Mouse (Mus musculus) hindlimb bud, embryonic 11.5 days (tissue): ENCODE measurements around the gene Arhgef18.
A peak's percentile ranks its signal among the peaks of the same experiment; 100 is the strongest.

Experiments
- DNase-seq: peaks from one replicate; pipeline ENCODE4 v3.0.0-alpha.2; 2012; ENCODE audit warnings: low read depth, low spot score; ENCODE audit errors: extremely low spot score

Gene Arhgef18

GRCm38 (mm10) chr8:3450670-3451069 is 57.9 kb downstream of the Arhgef18 start:
- DNase-seq, result peak; percentile 14

GRCm38 (mm10) chr8:3451992-3452391 is 59.2 kb downstream of the Arhgef18 start:
- no peak for DNase-seq

GRCm38 (mm10) chr8:3463248-3463647 is 70.4 kb downstream of the Arhgef18 start:
- no peak for DNase-seq

GRCm38 (mm10) chr8:3464309-3464708 is 71.5 kb downstream of the Arhgef18 start:
- DNase-seq, result peak; percentile 49

GRCm38 (mm10) chr8:3467006-3467885 is 74.4 kb downstream of the Arhgef18 start, which contains the start of gene Pex11g:
TSS of gene Pex11g (minus strand) at chr8:3467680.
- DNase-seq, result peak; percentile 97

GRCm38 (mm10) chr8:3467886-3468545 is 75.2 kb downstream of the Arhgef18 start:
- DNase-seq, result no peak

GRCm38 (mm10) chr8:3468838-3469237 is 76.0 kb downstream of the Arhgef18 start:
- DNase-seq, result no peak

- no peak for DNase-seq
Observed at GRCm38 (mm10) chr8:3470562-3470961, 77.8 kb downstream of the Arhgef18 start, which contains the start of gene Tex45. TSS of gene Tex45 (plus strand) at chr8:3470862.

- DNase-seq, result no peak
Observed at GRCm38 (mm10) chr8:3475715-3476429, 83.1 kb downstream of the Arhgef18 start.

GRCm38 (mm10) chr8:3480221-3480785 is 87.5 kb downstream of the Arhgef18 start:
- DNase-seq, result no peak

GRCm38 (mm10) chr8:3481605-3482004 is 88.8 kb downstream of the Arhgef18 start:
- DNase-seq, result no peak

- DNase-seq, result no peak
Observed at GRCm38 (mm10) chr8:3482240-3482740, 89.5 kb downstream of the Arhgef18 start.

GRCm38 (mm10) chr8:3483546-3483945 is 90.7 kb downstream of the Arhgef18 start:
- DNase-seq, result no peak

- DNase-seq, result no peak
Observed at GRCm38 (mm10) chr8:3485192-3485591, 92.4 kb downstream of the Arhgef18 start.

- DNase-seq, result no peak
Observed at GRCm38 (mm10) chr8:3492901-3493844, 100.4 kb downstream of the Arhgef18 start, which contains the start of gene Zfp358. TSS of gene Zfp358 (plus strand) at chr8:3493138.

- no peak for DNase-seq
Observed at GRCm38 (mm10) chr8:3493845-3494208, 101.0 kb downstream of the Arhgef18 start.

GRCm38 (mm10) chr8:3495578-3496427 is 103.0 kb downstream of the Arhgef18 start:
- no peak for DNase-seq

GRCm38 (mm10) chr8:3496428-3496748 is 103.6 kb downstream of the Arhgef18 start:
- no peak for DNase-seq

GRCm38 (mm10) chr8:3498583-3498982 is 105.8 kb downstream of the Arhgef18 start:
- no peak for DNase-seq
